Mouse (Mus musculus): ENCODE measurements around the gene Myo16.
A peak's percentile ranks its signal among the peaks of the same experiment; 100 is the strongest.

Myo16 gene

GRCm38 (mm10) chr8:10153611-10154438 is at the start of gene Myo16:
Gene Myo16, plus strand, starts transcription at chr8:10153911.
- DNase-seq (ENCODE audit: low spot score in 2 of 2), result peak; percentile 38 to 66

DNA sequence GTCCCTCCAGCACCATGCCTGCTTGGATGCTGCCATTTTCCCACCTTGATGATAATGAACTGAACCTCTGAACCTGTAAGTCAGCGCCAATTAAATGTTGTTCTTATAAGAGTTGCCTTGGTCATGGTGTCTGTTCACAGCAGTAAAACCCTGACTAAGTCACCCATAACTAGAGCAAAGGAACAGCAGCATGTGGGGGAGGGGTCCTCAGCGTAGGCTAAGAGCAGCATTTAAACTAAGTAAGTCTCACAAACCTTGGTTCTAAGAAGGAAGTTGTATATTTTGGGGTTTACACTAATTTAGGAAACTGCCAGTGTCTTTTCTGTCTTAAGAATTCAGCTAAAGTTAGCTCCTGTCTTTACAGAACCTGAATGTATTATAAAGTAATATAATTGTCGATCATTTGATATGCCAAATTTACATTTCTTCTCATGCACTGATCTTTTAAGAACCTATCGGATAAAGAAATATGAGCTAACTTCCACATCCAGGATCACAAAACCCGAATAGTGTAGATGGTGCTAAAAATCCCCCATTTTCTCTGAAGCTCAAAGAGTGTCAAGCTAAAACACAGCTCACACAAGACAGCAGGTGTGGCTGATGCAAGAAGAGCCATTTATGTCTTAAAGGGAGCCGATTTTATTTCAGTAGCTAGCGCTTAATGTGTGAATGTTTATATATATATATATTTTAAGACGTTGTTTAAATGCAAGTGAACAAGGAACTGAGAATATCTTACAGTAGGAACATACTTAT is 45.0 kb upstream of the Myo16 start:
- DNase-seq (ENCODE audit: low spot score in 2 of 2), result no peak

DNA sequence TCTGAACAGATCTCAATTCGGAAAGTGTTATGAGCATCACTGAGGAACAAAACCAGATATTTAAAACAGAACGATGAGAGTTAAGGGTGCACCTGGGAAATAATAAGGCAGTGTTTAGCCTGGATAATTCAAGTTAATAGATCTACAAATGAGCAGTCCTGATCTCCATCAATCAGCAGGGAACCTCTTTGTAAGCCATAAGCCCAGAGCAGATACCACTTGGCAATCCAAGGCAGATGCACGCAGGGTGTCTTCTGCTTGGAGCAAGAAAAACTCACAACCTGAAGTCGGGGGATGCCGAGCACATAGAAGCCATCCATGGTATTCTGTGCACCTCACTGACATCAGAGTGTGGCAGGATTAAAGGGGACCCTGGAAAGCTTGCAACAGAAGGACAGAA is 31.0 kb upstream of the Myo16 start:
- DNase-seq (ENCODE audit: low spot score in 2 of 2), result no peak

GRCm38 (mm10) chr8:10123412-10123811 is 30.3 kb upstream of the Myo16 start:
- DNase-seq (ENCODE audit: low spot score in 2 of 2), result peak in 1 of 2 experiments; percentile 21

DNA sequence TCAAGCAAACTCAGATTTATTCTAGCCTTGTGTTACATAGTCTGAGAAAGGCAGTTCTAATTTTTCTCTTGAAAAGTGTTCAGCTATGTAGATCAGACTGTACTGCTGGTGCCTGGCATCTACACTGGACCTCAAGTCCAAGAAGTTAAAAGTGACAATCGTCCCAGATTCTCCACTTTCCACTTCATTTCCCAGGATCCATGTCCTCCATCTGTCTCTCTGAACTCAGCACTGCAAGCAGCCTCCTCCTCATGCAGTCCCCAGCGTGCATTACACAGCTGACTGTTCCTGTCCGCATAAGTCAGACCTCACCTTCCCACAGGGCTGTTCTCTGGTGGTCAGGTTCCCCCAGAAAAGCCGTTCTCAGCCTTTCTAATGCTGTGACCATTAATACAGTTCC is 28.0 kb upstream of the Myo16 start:
- DNase-seq (ENCODE audit: low spot score in 2 of 2), result peak in 1 of 2 experiments; percentile 12

GRCm38 (mm10) chr8:10130513-10131414 is 22.9 kb upstream of the Myo16 start:
- no peak for DNase-seq (ENCODE audit: low spot score in 2 of 2)

GRCm38 (mm10) chr8:10139536-10139935 is 14.2 kb upstream of the Myo16 start:
- no peak for DNase-seq (ENCODE audit: low spot score in 2 of 2)

DNA sequence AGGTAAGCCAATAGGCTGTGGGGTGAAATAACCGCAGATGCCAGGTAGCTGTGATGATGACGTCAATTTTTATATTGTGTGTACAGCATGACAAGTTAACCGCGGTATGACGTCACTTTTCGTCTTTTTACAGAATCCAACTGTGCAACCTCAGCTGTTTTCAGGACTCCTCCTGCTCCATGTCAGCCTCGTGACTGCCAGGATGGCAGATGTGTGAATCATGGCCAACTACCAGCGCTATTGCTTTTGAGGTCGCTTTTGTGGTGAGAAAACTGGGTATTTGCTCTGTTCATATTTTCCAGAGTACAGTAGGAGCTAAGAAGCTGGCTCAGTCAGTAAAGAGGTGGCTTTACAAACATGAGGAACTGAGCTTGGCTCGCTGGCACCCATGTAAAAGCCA is 9.8 kb upstream of the Myo16 start:
- DNase-seq (ENCODE audit: low spot score in 2 of 2), result no peak

DNA sequence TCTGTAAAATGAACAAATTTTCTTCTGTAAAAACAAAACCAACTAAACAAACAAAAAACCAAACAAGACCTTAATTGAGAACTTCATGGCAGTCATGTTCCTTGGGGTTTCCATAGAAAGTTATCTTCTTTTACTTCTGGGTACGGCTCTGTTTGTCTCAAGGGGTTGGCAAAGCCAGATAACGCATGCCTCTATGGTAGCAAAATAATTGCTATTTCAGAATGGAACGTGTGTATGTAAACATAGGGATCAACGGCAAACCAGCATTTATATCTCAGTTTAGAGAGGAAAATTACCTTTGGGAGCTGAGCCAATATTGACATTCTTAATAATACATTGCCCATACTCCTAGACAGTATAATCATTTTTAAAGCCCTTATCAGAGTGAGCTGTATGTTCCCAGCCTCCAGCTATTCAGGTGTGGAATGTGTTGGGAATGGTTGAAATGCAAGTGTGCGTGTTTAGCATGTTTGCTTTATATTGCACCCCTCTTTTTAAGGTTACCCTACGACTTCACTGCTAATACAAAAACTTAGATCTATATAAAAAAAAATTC is 1.9 kb upstream of the Myo16 start:
- no peak for DNase-seq (ENCODE audit: low spot score in 2 of 2)

DNA sequence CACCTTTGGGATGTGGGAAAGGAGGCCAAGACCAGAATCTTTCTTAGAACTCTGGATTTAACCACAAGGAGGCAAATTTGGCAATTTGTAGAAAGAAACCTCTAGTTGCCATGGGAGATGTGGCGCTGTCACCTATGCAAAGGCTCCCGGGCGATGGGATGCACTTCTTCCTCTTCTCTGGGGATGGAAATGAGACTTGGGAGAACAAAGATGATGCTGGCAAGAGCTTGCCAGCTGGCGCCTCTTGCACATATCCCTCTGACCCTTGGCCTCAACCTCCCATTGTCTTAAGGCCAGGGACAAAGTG is 681 bp downstream of the Myo16 start:
- DNase-seq (ENCODE audit: low spot score in 2 of 2), result no peak

GRCm38 (mm10) chr8:10155075-10155474 is 1.4 kb downstream of the Myo16 start:
- DNase-seq (ENCODE audit: low spot score in 2 of 2), result no peak

GRCm38 (mm10) chr8:10161106-10161505 is 7.4 kb downstream of the Myo16 start:
- no peak for DNase-seq (ENCODE audit: low spot score in 2 of 2)

DNA sequence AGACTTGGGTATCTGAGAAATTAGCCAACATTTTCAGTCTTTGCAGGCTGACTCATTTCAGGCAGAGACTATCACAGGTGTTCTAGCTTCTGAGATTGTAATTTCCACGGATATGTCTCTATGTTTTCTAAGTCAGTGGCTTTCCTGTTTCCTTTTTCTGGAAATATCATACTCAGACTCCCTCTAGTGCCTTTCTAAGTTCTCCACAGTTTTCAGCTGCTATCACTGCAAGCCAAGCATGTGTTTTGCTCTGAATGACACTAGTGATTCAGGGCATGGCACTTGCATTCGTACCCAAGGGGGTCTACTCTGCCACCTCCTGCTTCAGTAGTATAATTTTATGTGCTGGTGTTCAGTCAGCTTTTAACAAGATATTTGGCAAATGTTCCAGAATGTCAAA is 11.2 kb downstream of the Myo16 start:
- DNase-seq (ENCODE audit: low spot score in 2 of 2), result no peak

DNA sequence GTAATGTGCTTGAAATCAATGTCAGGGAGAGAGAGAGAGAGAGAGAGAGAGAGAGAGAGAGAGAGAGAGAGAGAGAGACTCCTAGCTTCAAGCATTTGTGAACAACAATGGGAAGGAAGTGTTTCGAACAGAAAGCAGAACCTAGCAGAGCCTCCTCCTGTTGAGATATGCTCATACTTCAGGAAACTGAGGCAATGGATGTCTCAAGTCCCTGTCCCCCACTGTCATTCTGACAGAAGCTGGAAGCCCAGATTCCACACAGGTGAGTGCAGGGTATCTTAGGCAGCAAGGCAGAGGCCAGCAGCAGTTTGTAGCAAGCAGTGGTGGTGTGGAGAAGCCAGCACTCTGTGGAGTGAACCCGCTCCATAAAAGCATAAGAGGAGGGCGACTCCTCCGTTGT is 14.6 kb downstream of the Myo16 start:
- no peak for DNase-seq (ENCODE audit: low spot score in 2 of 2)

GRCm38 (mm10) chr8:10169894-10170293 is 16.2 kb downstream of the Myo16 start:
- no peak for DNase-seq (ENCODE audit: low spot score in 2 of 2)

- no peak for DNase-seq (ENCODE audit: low spot score in 2 of 2)
Measured at GRCm38 (mm10) chr8:10171321-10171720, 17.6 kb downstream of the Myo16 start.

DNA sequence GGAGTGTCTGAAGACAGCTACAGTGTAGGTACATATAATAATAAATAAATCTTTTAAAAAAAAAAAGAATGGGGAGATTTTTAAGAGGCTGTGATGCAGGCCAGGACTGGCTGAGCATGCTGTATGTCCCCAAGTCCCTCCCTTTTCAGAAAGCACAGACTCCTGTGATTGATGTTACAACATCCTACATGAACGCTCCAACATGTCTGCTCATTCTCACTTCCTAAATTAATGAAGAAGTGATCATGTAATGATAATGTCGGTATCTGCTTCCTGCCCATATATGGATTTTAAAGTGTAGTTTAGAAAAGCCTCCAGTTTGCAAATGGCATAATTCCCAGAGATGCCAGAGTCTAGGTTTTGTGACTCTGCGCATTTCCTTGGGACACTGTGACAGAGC is 18.6 kb downstream of the Myo16 start:
- no peak for DNase-seq (ENCODE audit: low spot score in 2 of 2)

- DNase-seq (ENCODE audit: low spot score in 2 of 2), result peak in 1 of 2 experiments; percentile 37
Measured at GRCm38 (mm10) chr8:10173033-10173747, 19.5 kb downstream of the Myo16 start.

- DNase-seq (ENCODE audit: low spot score in 2 of 2), result no peak
Measured at GRCm38 (mm10) chr8:10174201-10174840, 20.6 kb downstream of the Myo16 start.

DNA sequence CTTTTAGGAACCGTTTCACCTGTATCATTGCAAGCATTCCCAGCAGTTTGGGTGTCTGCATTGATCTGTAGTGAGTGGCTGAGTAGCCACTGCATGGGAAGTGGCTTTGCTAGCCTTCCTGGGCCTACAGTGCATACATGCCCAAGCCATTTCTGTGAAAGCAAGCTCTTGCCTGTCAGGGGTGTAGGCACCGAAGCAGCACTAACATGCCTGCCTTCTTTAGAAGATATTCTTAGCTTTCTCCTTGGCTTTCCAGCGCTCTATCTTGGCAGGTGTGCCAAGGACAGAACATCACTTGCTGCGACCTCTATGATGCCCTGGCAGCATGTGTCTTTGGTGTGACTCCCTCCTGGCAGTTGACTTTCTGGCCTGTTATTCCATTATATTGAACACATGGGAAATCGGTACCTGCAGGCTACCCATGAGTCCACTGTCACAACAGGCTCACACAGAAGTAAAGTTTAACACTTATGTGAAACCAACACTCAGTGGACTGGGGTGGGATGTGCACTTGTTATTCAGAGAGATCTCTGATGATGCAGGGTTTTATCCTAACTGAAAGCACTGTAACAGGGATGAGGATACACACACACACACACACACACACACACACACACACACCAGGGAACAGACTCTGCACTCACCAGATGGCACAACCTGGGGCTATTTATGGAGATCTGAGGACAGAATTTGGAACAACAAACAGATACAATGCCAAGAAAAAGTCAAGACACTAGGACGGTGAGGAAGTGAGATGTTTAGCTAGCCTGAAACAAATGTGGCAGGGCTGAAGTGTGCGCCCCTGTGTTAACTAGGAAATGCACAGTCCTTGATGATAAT is 21.4 kb downstream of the Myo16 start:
- DNase-seq (ENCODE audit: low spot score in 2 of 2), result peak in 1 of 2 experiments; percentile 34
